Mouse (Mus musculus) B cell, adult (primary cell): ENCODE measurements around the gene Ephb6. TPM values are rescaled to one million over a fixed set of nuclear protein-coding genes. Genes with fewer than 3 reads are reported as not detected.

Experiments
- total RNA-seq: library from RNA; stranded (reverse); gene quantifications from 4 replicates; pipeline ENCODE4 v1.2.4, GENCODE M21; 2023; ENCODE audit not compliant: inconsistent age

The Ephb6 gene
- total RNA-seq, result 0.57 to 1.2 TPM (median 0.78 TPM) in 4 replicates

DNA sequence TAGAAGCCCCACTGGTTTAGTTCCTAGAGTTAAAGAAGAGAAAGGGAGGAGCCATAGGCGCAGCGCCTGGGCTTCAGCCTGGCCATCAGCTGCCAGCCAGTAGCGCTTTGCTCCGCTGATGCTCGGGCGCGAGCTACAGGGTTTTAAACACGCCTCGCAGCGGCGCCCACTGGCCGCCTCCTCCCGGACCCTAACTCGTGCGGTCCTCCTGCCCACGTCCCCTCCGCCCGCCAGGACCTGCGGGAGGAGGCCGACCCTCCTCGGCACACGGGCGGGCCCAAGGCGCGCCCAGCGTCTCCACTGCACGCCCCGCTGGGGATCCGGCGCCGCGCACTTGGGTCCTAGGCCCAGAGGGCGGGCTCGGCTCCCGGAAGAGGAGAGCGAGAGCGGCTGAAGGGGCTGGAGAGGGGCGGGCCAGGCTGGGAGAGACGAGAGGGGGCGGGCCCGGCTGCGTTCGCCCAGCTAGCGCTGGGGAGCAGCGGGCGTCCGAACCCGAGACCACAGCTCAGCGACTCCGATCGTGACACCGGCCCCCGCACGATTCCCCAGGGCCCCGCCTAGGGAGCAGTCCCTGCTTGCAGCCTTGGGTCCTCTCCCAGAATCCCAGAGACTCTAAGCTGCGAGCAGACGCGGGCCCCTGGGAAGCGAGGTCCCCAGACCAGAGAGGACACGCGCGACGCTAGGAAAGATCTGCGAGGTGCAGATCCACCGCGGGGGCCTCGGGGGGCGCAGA lies at the start of gene Ephb6:
Ephb6 (plus strand) TSS at position 422 of the 733 bp plus-strand sequence.

DNA sequence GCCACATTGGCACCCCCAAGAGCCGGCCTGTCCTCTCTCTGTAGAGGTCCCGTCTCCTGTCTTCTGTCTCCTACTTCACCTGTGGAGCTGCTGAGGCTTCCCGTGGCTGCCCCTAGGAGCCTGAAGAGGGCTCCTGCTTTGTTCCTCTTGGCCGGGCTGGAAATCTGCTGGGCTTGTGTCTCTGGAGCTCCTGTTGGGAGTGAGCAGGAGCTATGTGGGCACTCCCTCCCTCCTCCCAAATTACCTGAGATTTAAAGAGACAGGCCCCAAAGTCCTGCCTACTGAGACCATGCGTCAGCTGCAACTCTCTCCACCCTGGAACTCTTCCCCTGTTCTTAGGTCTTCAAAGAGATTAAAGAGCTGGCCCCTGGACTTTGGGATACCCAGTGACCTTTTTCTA lies 30.9 kb downstream of the Ephb6 start, which contains the start of gene Trpv6:
Trpv6 (minus strand) TSS at position 228 of the 400 bp plus-strand sequence.

Other genes starting within 250 kb of the Ephb6 start
- gene Prss3, start 227.8 kb upstream of the Ephb6 start, total RNA-seq, result not detected in 4 replicates
- not detected in 4 replicates for gene Gm5771, start 213.1 kb upstream of the Ephb6 start, total RNA-seq
- not detected in 4 replicates for gene Gm10334, start 159.3 kb upstream of the Ephb6 start, total RNA-seq
- gene Prss1, start 146.6 kb upstream of the Ephb6 start, total RNA-seq, result not detected in 4 replicates
- 0.87 to 2.5 TPM in 2 of 4 replicates, not detected in the others for gene Prss2, start 83.7 kb upstream of the Ephb6 start, total RNA-seq
- gene Trpv6, start 30.9 kb downstream of the Ephb6 start, total RNA-seq, result not detected in 4 replicates
- not detected in 4 replicates for gene Trpv5, start 75.3 kb downstream of the Ephb6 start, total RNA-seq
- gene Llcfc1, start 78.9 kb downstream of the Ephb6 start, total RNA-seq, result not detected in 4 replicates
- 1.1 TPM in 1 of 4 replicates, not detected in the others for gene Kel, start 98.9 kb downstream of the Ephb6 start, total RNA-seq
- not detected in 4 replicates for gene Olfr459, start 169.7 kb downstream of the Ephb6 start, total RNA-seq
- gene Pip, start 242.1 kb downstream of the Ephb6 start, total RNA-seq, result not detected in 4 replicates
- not detected in 4 replicates for gene Sval2, start 247.5 kb downstream of the Ephb6 start, total RNA-seq